Mouse (Mus musculus) limb, embryonic 10.5 days (tissue): ENCODE results near the gene Eef1akmt3. TPM values are rescaled to one million over a fixed set of nuclear protein-coding genes. Genes with fewer than 3 reads are reported as not detected.

Experiments used
- DNase-seq: peaks from one replicate; pipeline ENCODE4 v3.0.0-alpha.2; 2017; ENCODE audit warnings: low spot score
- H3K27ac ChIP-seq: fragments of 300-500 bp; sonication (generic); 2 replicates; pipeline ENCODE4 v1.5.1; 2016; ENCODE audit warnings: mild to moderate bottlenecking
- H3K27me3 ChIP-seq: fragments of 300-500 bp; sonication (generic); 2 replicates; pipeline ENCODE4 v1.6.1; 2016; ENCODE audit warnings: low read depth, mild to moderate bottlenecking; ENCODE audit not compliant: poor library complexity, severe bottlenecking
- H3K36me3 ChIP-seq: fragments of 300-500 bp; sonication (generic); 2 replicates; pipeline ENCODE4 v1.6.1; 2016; ENCODE audit warnings: mild to moderate bottlenecking, moderate library complexity
- H3K4me1 ChIP-seq: fragments of 300-500 bp; sonication (generic); 2 replicates; pipeline ENCODE4 v1.6.1; 2016
- H3K4me3 ChIP-seq: fragments of 300-500 bp; sonication (generic); 2 replicates; pipeline ENCODE4 v1.5.1; 2016; ENCODE audit warnings: mild to moderate bottlenecking, moderate library complexity
- H3K9me3 ChIP-seq: fragments of 300-500 bp; sonication (generic); replicated peaks from 2 replicates; pipeline ENCODE4 v1.6.1; 2016; ENCODE audit warnings: mild to moderate bottlenecking
- WGBS: fragments of 180-500 bp; shearing (Covaris S2); methylation state at CpG from one replicate; pipeline ENCODE4 v1.1.7; 2016; 5-methylcytosine and 5-hydroxymethylcytosine counted together
- polyA plus RNA-seq: library from polyadenylated mRNA; unstranded; fragments of >200 nt; fragmentation: Nextera tagmentation; extraction: Ambion mirVana; gene quantifications from 2 replicates; pipeline ENCODE4 v1.2.1, GENCODE M21; 2016

Eef1akmt3 gene
- polyA plus RNA-seq, 1 experiment from 2014 or later = 0.34 TPM

DNA sequence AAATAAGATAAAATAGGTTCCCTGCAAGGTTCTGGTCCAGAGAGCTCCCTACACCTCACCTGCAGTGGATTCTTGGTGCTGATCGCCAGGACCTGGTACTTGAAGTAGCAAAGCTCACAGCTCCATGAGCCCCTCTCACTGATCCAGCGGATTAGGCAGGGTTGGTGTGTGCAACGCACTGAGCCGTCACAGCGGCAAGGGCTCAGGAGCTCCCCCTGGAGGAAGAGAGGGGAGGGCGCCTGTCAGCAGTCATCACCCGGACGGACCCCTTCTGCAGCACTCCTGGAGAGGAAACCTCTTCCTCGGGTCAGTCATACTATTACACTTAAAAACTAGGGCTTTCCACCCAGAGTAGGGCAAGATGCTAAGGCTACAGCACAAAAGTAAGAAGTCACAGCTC, 16.8 kb upstream of the Eef1akmt3 start:
- Histone ChIP-seq H3K9me3 (no peaks in the 10 kb centered on the region), H3K27me3 (peaks cover 72% of the 10 kb centered on the region), H3K4me3 (peak overlapping the region; percentile 80), H3K36me3 (peaks cover 18% of the 10 kb centered on the region), H3K27ac (no peak overlapping the region), H3K4me1 (peaks cover 35% of the 10 kb centered on the region)
- under 1% methylated on average over 9 of the region's 9 CpGs for WGBS
- peak; percentile 86 for DNase-seq

DNA sequence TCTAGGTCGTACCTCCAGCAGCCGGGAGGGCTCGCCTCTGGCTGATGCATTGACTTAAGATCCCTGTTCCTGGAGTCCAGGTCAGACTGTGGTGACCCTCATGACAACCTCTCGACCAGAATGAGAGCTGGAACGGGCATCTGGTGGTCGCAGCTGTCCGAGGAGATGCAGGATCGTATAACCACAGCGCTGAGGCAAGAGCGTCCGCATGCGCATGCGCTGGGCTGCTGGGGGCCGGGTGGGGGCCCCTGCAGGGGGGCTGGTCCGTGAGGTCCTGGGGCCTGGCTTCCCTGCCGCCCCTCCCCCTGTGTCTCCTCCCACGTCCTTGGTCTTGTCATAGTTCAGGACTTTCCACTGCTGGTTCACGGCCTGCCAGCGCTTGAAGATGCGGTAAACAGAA, 15.2 kb upstream of the Eef1akmt3 start:
- H3K27ac ChIP-seq = no peak overlapping the region
- H3K4me3 ChIP-seq = no peak overlapping the region
- H3K36me3 ChIP-seq = peaks cover 18% of the 10 kb centered on the region
- H3K27me3 ChIP-seq = peaks cover 77% of the 10 kb centered on the region
- no peaks in the 10 kb centered on the region for H3K9me3 ChIP-seq
- DNase-seq = no peak
- peaks cover 29% of the 10 kb centered on the region for H3K4me1 ChIP-seq
- WGBS = 85% methylated on average over 20 of the region's 20 CpGs

DNA sequence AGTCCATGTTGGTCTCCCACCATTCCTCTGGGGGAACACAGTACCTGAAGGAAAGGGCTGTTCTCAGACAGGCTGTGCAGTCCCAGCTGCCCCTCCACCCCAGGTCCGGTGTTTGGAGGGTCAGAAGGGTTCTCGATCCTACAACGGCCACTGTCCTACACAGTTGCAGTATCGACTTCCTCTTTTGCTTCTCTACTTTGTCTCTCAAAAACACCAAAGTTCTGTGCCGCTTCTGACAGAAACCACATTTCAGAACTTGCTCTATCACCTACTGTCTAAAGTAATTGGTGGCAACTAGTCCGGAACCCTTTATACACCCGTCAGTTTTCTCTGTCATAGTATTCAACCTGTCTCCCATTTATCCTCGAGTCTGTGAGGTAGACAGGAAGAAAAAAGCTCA, 14.1 kb upstream of the Eef1akmt3 start:
- no peak overlapping the region for H3K27ac ChIP-seq
- H3K9me3 ChIP-seq = no peaks in the 10 kb centered on the region
- H3K27me3 ChIP-seq = peaks cover 77% of the 10 kb centered on the region
- peaks cover 37% of the 10 kb centered on the region for H3K4me1 ChIP-seq
- H3K36me3 ChIP-seq = peaks cover 18% of the 10 kb centered on the region
- 88% methylated on average over 8 of the region's 8 CpGs for WGBS
- no peak for DNase-seq
- H3K4me3 ChIP-seq = no peak overlapping the region

DNA sequence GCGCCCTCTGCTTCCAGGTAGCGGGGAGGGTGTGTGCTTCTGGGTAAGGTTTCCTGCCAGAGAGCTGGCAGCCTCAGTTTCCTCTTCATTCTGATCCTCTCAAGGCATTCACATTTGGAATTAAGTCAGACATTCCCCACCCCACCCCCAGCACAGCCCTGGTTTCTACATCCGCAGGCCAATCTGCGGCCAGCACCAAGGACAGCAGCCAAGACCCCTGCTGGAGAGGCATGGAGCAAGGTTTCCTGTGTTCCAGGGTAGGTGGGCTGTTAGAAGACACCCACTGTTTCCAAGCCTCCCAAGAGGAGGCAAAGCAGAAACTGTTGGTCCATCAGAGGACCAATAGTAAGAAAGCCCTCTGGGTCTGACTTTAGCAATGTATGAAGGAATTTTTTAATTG, 13.3 kb upstream of the Eef1akmt3 start:
- no peak overlapping the region for H3K27ac ChIP-seq
- H3K9me3 ChIP-seq = no peaks in the 10 kb centered on the region
- peaks cover 77% of the 10 kb centered on the region for H3K27me3 ChIP-seq
- 56% methylated on average over 4 of the region's 4 CpGs for WGBS
- peaks cover 37% of the 10 kb centered on the region for H3K4me1 ChIP-seq
- peak; percentile 69 for DNase-seq
- no peak overlapping the region for H3K4me3 ChIP-seq
- H3K36me3 ChIP-seq = peaks cover 18% of the 10 kb centered on the region

DNA sequence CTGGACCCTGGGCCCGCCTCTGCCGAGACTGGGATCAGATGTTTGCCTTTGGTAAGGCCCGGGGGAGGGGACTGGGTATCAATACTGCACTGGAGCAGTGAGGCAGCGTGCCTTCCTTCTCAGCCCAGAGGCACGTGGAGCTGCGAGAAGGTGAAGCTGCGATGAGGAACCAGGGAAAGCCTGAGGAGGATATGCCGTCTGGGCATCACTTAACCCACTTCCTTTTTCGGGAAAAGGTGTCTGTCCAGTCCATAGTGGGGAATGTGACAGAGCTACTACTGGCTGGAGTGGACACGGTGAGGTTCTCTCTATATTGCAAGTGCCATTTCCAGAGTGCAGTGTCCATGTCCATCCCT, 8.8 kb upstream of the Eef1akmt3 start:
- Histone ChIP-seq H3K36me3 (peaks cover 20% of the 10 kb centered on the region), H3K4me3 (peak overlapping the region; percentile 14; the same call in 1 of the 2 replicates), H3K27ac (no peak overlapping the region), H3K4me1 (peaks cover 28% of the 10 kb centered on the region), H3K9me3 (no peaks in the 10 kb centered on the region), H3K27me3 (peaks cover 72% of the 10 kb centered on the region)
- no peak for DNase-seq
- 27% methylated on average over 10 of the region's 10 CpGs for WGBS

DNA sequence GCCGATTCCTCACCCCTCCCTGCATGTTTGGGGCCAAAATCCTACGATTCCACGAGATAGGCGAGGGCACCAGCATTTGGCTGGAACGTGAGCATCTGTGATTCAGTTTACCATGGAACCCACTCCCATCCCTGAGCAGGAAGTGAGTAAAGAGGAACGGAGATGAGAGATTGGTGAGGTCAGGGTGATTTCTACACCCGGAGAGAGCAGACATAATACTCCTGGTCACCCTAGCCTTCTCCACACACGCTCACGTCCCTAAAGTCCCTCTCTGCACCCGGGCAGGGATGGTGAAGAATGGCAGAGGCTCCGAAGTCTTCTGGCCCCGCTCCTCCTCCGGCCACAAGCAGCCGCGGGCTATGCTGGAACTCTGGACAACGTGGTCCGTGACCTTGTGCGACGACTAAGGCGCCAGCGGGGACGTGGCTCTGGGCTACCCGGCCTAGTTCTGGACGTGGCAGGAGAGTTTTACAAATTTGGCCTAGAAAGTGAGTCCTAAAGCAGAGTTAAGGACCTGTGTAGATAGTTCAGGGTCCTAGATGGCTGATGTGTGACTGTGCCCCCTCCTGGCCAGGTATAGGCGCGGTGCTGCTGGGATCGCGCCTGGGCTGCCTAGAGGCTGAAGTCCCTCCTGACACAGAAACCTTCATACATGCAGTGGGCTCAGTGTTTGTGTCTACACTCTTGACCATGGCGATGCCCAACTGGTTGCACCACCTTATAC, 8.2 kb upstream of the Eef1akmt3 start:
- WGBS = 4% methylated on average over 29 of the region's 29 CpGs
- Histone ChIP-seq H3K27me3 (peaks cover 72% of the 10 kb centered on the region), H3K4me1 (peaks cover 28% of the 10 kb centered on the region), H3K4me3 (peak overlapping the region; percentile 14), H3K36me3 (peaks cover 25% of the 10 kb centered on the region), H3K9me3 (no peaks in the 10 kb centered on the region), H3K27ac (no peak overlapping the region)
- peak; percentile 48 for DNase-seq

DNA sequence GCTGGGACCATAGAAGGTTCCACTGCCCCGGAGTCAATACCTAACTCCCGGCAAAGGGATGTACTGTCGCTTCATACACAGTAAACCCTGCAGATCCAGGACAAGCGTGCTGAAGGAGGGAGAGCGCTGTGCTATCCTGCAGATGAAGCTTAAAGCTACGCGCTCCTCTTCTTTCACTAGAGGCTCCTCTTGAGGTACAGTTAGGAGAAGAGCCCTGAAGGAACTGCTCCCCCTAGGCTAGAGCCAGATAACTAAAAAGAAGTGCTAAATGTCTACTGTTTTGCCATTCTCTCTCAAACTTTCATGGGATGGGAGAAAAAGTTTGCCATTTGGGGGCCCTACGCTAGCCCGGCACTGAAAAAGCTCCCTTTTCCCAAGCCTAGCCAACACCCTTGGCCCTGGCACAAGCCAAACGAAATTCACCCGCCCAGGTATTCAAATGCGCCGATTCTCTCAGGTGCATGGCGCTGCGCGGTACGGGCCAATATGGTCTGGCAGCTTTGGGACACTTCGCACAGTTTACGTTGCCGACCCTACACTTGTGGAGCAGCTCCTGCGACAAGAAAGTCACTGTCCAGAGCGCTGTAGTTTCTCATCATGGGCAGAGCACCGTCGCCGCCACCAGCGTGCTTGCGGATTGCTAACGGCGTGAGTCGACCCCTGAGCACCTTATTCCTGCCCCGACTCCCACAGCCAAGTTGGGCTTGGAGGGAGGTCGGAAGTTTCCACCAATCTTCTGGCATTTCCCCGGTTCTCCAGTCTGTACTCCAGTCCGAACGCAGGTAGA, 7.5 kb upstream of the Eef1akmt3 start:
- Histone ChIP-seq H3K4me3 (peak overlapping the region; percentile 14; the same call in 1 of the 2 replicates), H3K27me3 (peaks cover 68% of the 10 kb centered on the region), H3K4me1 (peaks cover 28% of the 10 kb centered on the region), H3K36me3 (peaks cover 31% of the 10 kb centered on the region), H3K27ac (no peak overlapping the region), H3K9me3 (no peaks in the 10 kb centered on the region)
- DNase-seq = no peak
- WGBS = 4% methylated on average over 35 of the region's 35 CpGs

DNA sequence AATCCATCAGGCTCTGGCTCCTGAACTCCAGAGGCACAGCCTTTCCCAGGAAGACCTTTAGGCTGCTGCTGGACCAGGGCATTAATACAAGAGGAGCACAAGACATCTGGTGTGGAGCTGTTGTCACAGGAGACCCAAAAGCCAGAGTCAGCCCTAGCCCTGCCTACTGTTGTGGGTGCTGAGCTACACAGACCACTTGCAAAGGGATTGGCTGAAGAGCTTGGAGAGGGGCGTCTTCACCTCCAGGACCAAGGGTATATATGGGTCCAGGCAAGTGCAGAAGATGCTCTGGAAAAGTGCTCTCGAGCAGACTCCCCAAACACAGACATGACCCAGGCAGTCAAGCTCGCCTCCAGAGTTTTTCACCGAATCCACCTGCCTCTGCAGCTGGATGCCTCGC, 6.6 kb upstream of the Eef1akmt3 start, which contains the start of gene Cyp27b1:
TSS of gene Cyp27b1 (plus strand) at position 297 of the 400 bp plus-strand sequence.
- no peaks in the 10 kb centered on the region for H3K9me3 ChIP-seq
- no peak within 1 kb of the TSS for H3K27ac ChIP-seq
- peaks cover 33% of the 10 kb centered on the region for H3K4me1 ChIP-seq
- WGBS = 31% methylated on average over 5 of the region's 5 CpGs
- H3K4me3 ChIP-seq = peak within 1 kb of the TSS; percentile 14; the same call in 1 of the 2 replicates
- peaks cover 64% of the 10 kb centered on the region for H3K27me3 ChIP-seq
- H3K36me3 ChIP-seq = peaks cover 39% of the 10 kb centered on the region
- no peak for DNase-seq

DNA sequence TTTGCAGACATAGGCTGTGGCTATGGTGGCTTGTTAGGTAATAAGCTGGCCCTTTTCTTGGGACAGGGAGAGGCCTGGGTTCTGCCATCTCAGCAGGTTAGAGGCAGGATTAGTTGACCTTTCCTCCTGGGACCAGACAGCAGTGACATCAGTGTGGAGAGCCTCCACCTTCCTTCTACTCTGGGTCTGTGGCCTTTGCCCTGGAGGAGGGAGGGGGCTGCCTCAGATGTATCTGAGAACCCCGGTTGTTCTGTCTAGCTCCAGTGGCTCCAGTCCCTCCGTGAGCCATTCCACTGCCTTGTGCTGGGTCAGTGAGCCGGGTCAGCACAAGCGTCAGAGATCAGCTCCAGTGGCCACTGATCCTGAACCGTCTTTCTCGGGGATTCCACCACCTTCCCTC, 1.9 kb upstream of the Eef1akmt3 start:
- no peak overlapping the region for H3K27ac ChIP-seq
- WGBS = 90% methylated on average over 6 of the region's 6 CpGs
- H3K4me1 ChIP-seq = peaks cover 26% of the 10 kb centered on the region
- peak overlapping the region; percentile 83; the same call in 1 of the 2 replicates for H3K4me3 ChIP-seq
- H3K9me3 ChIP-seq = no peaks in the 10 kb centered on the region
- DNase-seq = no peak
- peaks cover 36% of the 10 kb centered on the region for H3K27me3 ChIP-seq
- peaks cover 40% of the 10 kb centered on the region for H3K36me3 ChIP-seq

DNA sequence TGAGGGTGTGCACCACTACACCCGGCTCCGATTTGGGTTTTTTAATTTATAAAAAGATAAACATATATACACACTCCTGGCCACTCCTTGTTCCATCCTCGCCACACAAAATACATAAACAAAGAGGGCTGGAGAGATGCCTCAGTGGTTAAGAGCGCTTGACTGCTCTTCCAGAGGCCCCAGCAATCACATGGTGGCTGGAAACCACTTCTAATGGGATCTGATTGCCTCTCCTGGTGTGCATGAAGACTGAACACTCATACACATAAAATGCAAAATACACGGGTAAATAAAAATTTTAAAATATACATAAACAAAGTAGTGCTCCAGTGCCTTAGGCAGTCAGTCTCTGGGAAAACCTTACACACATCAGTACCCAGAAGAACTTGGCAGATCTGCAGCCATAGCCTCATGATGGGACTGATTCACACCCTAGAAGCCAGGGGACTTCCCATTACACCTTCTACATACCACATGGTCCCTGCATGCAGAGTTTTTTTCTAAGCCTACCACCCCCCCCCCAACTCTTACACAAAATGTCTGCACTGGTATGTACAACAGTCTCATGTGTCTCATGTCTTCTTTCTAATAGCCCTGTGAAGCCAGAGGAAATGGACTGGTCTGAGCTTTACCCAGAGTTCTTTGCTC, 1.3 kb upstream of the Eef1akmt3 start:
- Histone ChIP-seq H3K36me3 (peaks cover 40% of the 10 kb centered on the region), H3K4me3 (peak overlapping the region; percentile 83), H3K27me3 (peaks cover 30% of the 10 kb centered on the region), H3K4me1 (peaks cover 26% of the 10 kb centered on the region), H3K27ac (peak overlapping the region; percentile 91), H3K9me3 (no peaks in the 10 kb centered on the region)
- no peak for DNase-seq
- 24% methylated on average over 5 of the region's 5 CpGs for WGBS

DNA sequence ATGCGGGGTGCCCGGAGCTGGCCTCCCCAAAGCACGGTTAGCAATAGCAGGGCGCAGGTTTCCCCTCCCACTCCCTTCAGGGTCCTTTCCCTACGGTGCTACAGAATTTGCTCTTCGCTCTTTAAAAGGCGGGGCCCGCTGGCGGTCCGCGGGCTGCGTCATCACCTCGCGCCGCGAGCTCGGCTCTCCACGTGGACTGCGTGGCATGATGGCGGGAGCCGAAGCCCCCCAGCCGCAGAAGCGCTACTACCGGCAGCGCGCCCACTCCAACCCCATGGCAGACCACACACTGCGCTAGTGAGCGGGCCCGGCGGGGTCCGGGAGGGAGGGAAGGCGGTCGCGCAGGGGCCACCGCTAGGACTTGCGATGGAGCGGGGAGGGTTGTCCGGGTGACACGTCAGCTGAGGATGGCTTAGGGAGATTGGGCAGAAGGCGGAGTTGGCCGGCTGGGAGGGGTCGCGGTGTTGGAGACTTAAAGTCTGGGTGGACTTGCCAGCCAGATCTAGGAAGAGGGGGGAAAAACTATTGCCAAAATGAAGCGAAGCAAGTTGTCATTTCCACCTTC, 543 bp upstream of the Eef1akmt3 start:
- Histone ChIP-seq H3K4me1 (peaks cover 26% of the 10 kb centered on the region), H3K4me3 (peak overlapping the region; percentile 83), H3K27ac (peak overlapping the region; percentile 91), H3K27me3 (peaks cover 22% of the 10 kb centered on the region), H3K36me3 (peaks cover 37% of the 10 kb centered on the region), H3K9me3 (no peaks in the 10 kb centered on the region)
- WGBS = under 1% methylated on average over 44 of the region's 44 CpGs
- DNase-seq = peak; percentile 96

DNA sequence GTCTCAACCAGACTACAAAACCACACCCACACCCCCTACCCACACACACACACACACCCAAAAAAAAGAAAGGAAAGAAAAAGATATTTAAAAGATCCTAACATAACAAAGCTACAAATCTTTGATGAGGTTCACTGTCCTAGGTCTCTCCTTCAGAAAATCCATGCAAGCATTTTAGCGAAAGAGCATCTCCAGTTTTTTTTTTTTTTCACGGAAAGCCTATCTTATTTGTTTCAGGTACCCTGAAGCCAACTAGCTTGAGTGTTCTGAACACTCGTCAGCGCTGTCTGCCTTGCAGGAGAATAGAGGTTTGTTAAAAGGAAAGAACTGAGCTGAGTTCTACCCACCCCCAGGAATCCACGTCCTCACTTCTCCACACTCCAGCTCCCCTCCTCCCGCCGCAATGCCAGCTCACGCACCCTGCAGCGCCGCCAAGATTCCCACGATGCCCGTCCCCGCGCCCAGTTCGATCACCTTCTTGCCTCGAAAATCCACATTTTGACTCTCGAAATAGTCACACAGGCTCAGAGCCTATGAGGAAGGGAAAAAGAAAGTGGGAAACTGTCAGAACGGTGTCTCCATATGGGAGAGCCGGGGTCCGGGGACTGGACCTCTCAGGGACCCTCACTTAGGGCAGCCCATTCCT, 621 bp downstream of the Eef1akmt3 start:
- Histone ChIP-seq H3K4me3 (peak overlapping the region; percentile 83), H3K9me3 (no peaks in the 10 kb centered on the region), H3K27me3 (peaks cover 17% of the 10 kb centered on the region), H3K4me1 (peaks cover 26% of the 10 kb centered on the region), H3K36me3 (peaks cover 25% of the 10 kb centered on the region), H3K27ac (peak overlapping the region; percentile 91; the same call in 1 of the 2 replicates)
- 2% methylated on average over 20 of the region's 20 CpGs for WGBS
- peak; percentile 43 for DNase-seq
